Mouse (Mus musculus): ENCODE results near the gene Cbx2. TPM values are rescaled to one million over a fixed set of nuclear protein-coding genes. Genes with fewer than 3 reads are reported as not detected.

Cbx2 gene
- polyA plus RNA-seq, 1 experiment from 2014 or later: 17.4 TPM

DNA sequence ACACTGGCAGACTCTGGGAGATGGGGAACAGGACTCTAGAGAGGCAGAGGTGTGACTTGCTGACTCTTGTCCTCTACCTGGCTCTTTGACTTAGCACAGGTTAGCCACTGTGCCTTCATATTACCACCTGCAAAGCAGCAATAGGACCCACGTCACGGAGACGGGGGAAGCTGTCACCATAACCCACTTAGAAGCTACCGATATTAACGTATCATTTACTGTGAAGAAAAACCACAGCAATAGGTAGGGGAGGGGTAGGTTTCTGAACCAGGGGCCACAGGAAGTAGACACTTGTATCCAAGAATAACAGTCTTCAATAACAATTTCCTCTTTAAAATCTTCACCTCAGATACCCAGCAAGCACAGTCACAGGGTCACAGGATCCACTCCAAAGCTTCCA, 53.0 kb downstream of the Cbx2 start:
- Histone ChIP-seq H3K27ac (replicated peaks) (no peak overlapping the region), H3K9me3 (no peaks in the 10 kb centered on the region), H3K9ac (no peak overlapping the region), H3K27me3 (peaks cover 52% of the 10 kb centered on the region), H3K4me3 (no peak overlapping the region), H3K36me3 (peaks cover 14% of the 10 kb centered on the region), H3K4me2 (no peak overlapping the region), H3K4me1 (replicated peaks) (peaks cover 47% of the 10 kb centered on the region)
- ATAC-seq (ENCODE audit: low read depth): no peak
- WGBS: 92% methylated on average over 5 of the region's 5 CpGs

DNA sequence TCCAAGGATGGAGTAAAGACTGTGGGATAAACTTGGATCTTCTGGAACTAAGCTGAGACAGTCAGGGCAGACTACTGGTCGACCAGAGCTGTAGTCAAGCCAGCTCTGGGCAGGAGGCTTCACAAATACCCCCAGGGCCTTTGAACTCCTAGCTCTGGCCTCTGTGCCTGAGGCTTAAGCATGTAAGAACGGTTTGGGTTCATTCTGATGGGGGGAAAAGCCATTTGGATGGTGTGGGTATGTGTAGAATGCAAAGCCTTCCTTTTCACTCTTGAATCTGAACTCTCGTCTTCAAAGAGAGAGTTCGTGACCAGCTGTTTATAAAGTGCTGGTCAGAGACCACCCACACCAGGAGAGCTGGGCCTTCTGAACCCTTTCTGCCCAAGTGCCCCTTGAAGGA, 55.0 kb downstream of the Cbx2 start:
- Histone ChIP-seq H3K4me1 (replicated peaks) (peaks cover 67% of the 10 kb centered on the region), H3K27me3 (peaks cover 56% of the 10 kb centered on the region)

GRCm38 (mm10) chr11:119078691-119079444, 56.1 kb downstream of the Cbx2 start:
- peaks cover 70% of the 10 kb centered on the region for H3K4me1 ChIP-seq (replicated peaks)
- 3% methylated on average over 21 of the region's 27 CpGs for WGBS
- no peaks in the 10 kb centered on the region for H3K9me3 ChIP-seq

More for the DNA sequence above, 55.0 kb downstream of the Cbx2 start:
- WGBS: 81% methylated on average over 4 of the region's 4 CpGs
- Histone ChIP-seq H3K4me3 (no peak overlapping the region), H3K9me3 (no peaks in the 10 kb centered on the region), H3K36me3 (peaks cover 30% of the 10 kb centered on the region), H3K27ac (replicated peaks) (no peak overlapping the region), H3K4me2 (no peak overlapping the region), H3K9ac (no peak overlapping the region)
- ATAC-seq (ENCODE audit: low read depth): no peak

GRCm38 (mm10) chr11:119079445-119079837, 56.7 kb downstream of the Cbx2 start:
- Histone ChIP-seq H3K4me2 (peak overlapping the region; percentile 47), H3K27me3 (peaks cover 65% of the 10 kb centered on the region), H3K4me1 (replicated peaks) (peaks cover 70% of the 10 kb centered on the region), H3K4me3 (peak overlapping the region; percentile 12), H3K9me3 (no peaks in the 10 kb centered on the region), H3K27ac (replicated peaks) (peak overlapping the region; percentile 63), H3K36me3 (peaks cover 30% of the 10 kb centered on the region), H3K9ac (peak overlapping the region; percentile 54)
- no peak for ATAC-seq (ENCODE audit: low read depth)
- WGBS: 22% methylated on average over 7 of the region's 7 CpGs

More at GRCm38 (mm10) chr11:119078691-119079444, 56.1 kb downstream of the Cbx2 start:
- H3K36me3 ChIP-seq: peaks cover 30% of the 10 kb centered on the region
- H3K27ac ChIP-seq (replicated peaks): peak overlapping the region; percentile 74
- H3K4me3 ChIP-seq: peak overlapping the region; percentile 12
- peak overlapping the region; percentile 47 for H3K4me2 ChIP-seq
- peaks cover 67% of the 10 kb centered on the region for H3K27me3 ChIP-seq
- H3K9ac ChIP-seq: peak overlapping the region; percentile 54
- peak; percentile 74 for ATAC-seq (ENCODE audit: low read depth)

DNA sequence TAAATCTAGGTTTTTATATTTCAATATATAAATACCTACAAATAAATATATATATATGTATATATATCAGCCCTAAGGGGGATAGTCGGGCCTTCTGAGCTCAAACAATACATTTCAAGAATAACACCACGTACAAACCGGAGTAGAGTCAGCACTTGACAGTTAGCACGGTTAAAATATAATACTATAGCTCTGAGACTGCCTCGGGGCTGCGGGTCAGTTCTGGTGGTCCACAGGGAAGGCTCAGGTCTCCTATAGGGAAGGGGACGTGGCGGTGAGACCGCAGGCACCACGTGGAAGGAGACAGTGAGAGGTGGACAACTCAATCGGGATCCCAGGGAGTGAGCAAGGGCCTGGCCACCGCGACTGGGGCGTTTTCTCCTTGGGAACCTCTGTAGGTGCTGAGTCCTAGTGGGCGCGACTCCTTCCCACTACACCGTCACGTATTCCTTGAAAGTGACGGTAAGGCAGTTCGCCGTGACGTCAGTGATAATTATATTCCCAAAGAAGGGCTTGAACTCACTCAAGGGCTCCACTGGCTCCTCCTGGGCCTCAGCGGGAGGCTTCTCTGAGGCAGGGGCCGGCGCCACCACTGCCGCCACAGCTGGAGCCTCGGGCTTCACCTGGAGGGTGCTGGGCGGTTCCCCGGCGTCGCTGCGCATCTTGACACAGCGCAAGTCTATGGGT, 57.8 kb downstream of the Cbx2 start:
- Histone ChIP-seq H3K27me3 (peaks cover 58% of the 10 kb centered on the region), H3K9ac (peak overlapping the region; percentile 53; the same call in 1 of the 2 replicates), H3K9me3 (no peaks in the 10 kb centered on the region), H3K36me3 (peaks cover 30% of the 10 kb centered on the region), H3K4me1 (replicated peaks) (peaks cover 72% of the 10 kb centered on the region), H3K4me2 (peak overlapping the region; percentile 45), H3K27ac (replicated peaks) (no peak overlapping the region), H3K4me3 (peak overlapping the region; percentile 22)
- WGBS: 25% methylated on average over 33 of the region's 33 CpGs
- ATAC-seq (ENCODE audit: low read depth): no peak

Other genes with a start within 250 kb of the Cbx2 start
- gene Rbfox3, start 111.4 kb upstream of the Cbx2 start, polyA plus RNA-seq (2015; fragmentation: Nextera tagmentation; extraction: Ambion mirVana): 69.4 and 71.2 TPM in 2 replicates
- not detected in 2 replicates for gene Enpp7, start 34.8 kb upstream of the Cbx2 start, polyA plus RNA-seq (2015; fragmentation: Nextera tagmentation; extraction: Ambion mirVana)
- gene Cbx8, start 18.0 kb downstream of the Cbx2 start, polyA plus RNA-seq (2015; fragmentation: Nextera tagmentation; extraction: Ambion mirVana): 7.0 and 8.5 TPM in 2 replicates
- 14.8 and 16.5 TPM in 2 replicates for gene Cbx4, start 63.3 kb downstream of the Cbx2 start, polyA plus RNA-seq (2015; fragmentation: Nextera tagmentation; extraction: Ambion mirVana)
- gene Tbc1d16, start 205.5 kb downstream of the Cbx2 start, polyA plus RNA-seq (2015; fragmentation: Nextera tagmentation; extraction: Ambion mirVana): 49.0 and 50.8 TPM in 2 replicates
- gene Ccdc40, start 205.6 kb downstream of the Cbx2 start, polyA plus RNA-seq (2015; fragmentation: Nextera tagmentation; extraction: Ambion mirVana): 15.7 and 15.8 TPM in 2 replicates
- 58.0 and 62.5 TPM in 2 replicates for gene Gaa, start 244.9 kb downstream of the Cbx2 start, polyA plus RNA-seq (2015; fragmentation: Nextera tagmentation; extraction: Ambion mirVana)

Data from neural tube, embryonic 13.5 days (tissue).